Mouse (Mus musculus) spleen, adult 2 months (tissue): ENCODE measurements at regions not wholly inside any gene's neighbourhood (a gene's known extent, or its start where the extent isn't known, plus 50 kb on each side); places are given as distances from the start of the nearest gene placed in this dataset.

Experiments used
- DNase-seq, 2 experiments: peaks; one replicate each; pipeline versions ENCODE4 v3.0.0 to v3.0.0-alpha.2; 2012 to 2021; ENCODE audit warnings: low spot score in 2 of 2, low read depth in 1 of 2
- H3K27ac ChIP-seq: fragments of 200-500 bp; 2 replicates; pipeline ENCODE4 v1.5.1; 2012; ENCODE audit warnings: low read length, inconsistent platforms; ENCODE audit not compliant: insufficient read depth
- H3K27me3 ChIP-seq: fragments of 200-500 bp; 2 replicates; pipeline ENCODE4 v1.6.1; 2012; ENCODE audit warnings: mild to moderate bottlenecking, moderate library complexity, low read length, inconsistent platforms; ENCODE audit not compliant: control insufficient read depth, insufficient read depth
- H3K36me3 ChIP-seq: fragments of 200-500 bp; 2 replicates; pipeline ENCODE4 v1.6.1; 2012; ENCODE audit warnings: mild to moderate bottlenecking, low read length, inconsistent platforms; ENCODE audit not compliant: control insufficient read depth, insufficient read depth
- H3K4me1 ChIP-seq: fragments of 200-500 bp; 2 replicates; pipeline ENCODE4 v1.6.1; 2011; ENCODE audit warnings: inconsistent platforms; ENCODE audit not compliant: control insufficient read depth, insufficient read depth, insufficient read length
- H3K4me3 ChIP-seq: fragments of 200-500 bp; 2 replicates; pipeline ENCODE4 v1.5.1; 2011; ENCODE audit warnings: mild to moderate bottlenecking, inconsistent platforms; ENCODE audit not compliant: insufficient read depth, insufficient read length; ENCODE audit errors: extremely low read depth
- CTCF ChIP-seq: fragments of 200-500 bp; IDR thresholded peaks from 2 replicates; pipeline ENCODE4 v1.5.1; 2011; ENCODE audit warnings: mild to moderate bottlenecking, inconsistent platforms; ENCODE audit not compliant: insufficient read depth, insufficient read length, insufficient replicate concordance; ENCODE audit errors: extremely low read depth
- POLR2A ChIP-seq: fragments of 200-500 bp; IDR thresholded peaks from 2 replicates; pipeline ENCODE4 v1.6.1; 2011; ENCODE audit warnings: low read depth, low read length, inconsistent platforms
- WGBS: fragments of 180-500 bp; shearing (Covaris S2); methylation state at CpG from one replicate; pipeline ENCODE4 v1.1.7; 2018; 5-methylcytosine and 5-hydroxymethylcytosine counted together

GRCm38 (mm10) chr16:78459996-78460395 is 83.0 kb upstream of the Btg3 start:
- 79% methylated on average over 8 of the region's 8 CpGs for WGBS
- Histone ChIP-seq H3K4me3 (no peak overlapping the region), H3K36me3 (no peaks in the 10 kb centered on the region), H3K4me1 (no peaks in the 10 kb centered on the region), H3K27me3 (no peaks in the 10 kb centered on the region), H3K27ac (no peak overlapping the region)
- no peak for DNase-seq
- TF ChIP-seq CTCF (no peak), POLR2A (no peak)

DNA sequence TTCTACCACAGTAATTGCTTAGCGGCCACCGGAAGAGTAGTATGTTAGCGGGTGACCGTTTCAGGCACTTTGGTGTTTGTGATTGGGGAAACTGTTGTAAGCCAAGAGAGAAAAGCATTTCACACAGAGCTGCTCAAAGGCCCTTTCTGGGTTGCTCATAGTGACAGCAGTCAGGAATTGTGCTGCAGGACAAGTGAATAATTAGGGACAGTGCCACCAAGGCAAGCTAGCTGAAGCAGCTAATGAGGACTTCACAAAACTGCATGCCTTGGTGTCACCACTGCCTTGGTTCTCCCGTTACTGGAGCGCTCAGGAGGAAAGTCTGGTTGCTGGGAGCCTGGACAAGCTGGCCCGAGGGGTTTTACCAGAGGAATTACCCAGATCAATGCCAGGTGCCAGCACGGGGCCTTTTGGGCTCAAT is 80.7 kb upstream of the Btg3 start:
- 94% methylated on average over 8 of the region's 8 CpGs for WGBS
- Histone ChIP-seq H3K36me3 (no peaks in the 10 kb centered on the region), H3K27me3 (no peaks in the 10 kb centered on the region), H3K4me3 (no peak overlapping the region), H3K27ac (no peak overlapping the region), H3K4me1 (no peaks in the 10 kb centered on the region)
- no peak for TF ChIP-seq CTCF
- no peak for TF ChIP-seq POLR2A
- DNase-seq, result no peak

DNA sequence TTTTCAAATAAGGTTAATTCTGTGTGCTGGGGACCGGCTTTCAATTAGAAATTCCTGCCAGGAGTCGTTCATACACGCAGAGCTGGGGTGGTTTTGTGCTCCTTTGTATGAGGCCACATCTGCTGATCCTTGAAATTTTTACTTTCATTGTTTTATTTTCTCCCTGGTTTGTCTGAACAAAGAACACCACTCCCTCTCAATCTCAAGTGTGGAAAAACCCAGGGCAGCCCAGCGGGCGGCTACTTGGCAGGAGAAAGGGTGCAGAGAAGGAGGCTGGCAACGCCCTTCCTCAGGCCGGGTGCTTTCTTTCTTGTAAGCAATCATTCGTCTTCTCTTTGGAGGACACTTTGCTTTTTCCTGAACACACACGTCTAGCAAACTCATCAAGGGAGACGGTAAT is 79.4 kb upstream of the Btg3 start:
- TF ChIP-seq CTCF (no peak), POLR2A (no peak)
- Histone ChIP-seq H3K27me3 (no peaks in the 10 kb centered on the region), H3K27ac (no peak overlapping the region), H3K36me3 (no peaks in the 10 kb centered on the region), H3K4me3 (no peak overlapping the region), H3K4me1 (no peaks in the 10 kb centered on the region)
- WGBS, result 81% methylated on average over 10 of the region's 10 CpGs
- DNase-seq, result no peak

GRCm38 (mm10) chr16:78454509-78454908 is 77.5 kb upstream of the Btg3 start:
- Histone ChIP-seq H3K36me3 (no peaks in the 10 kb centered on the region), H3K4me1 (no peaks in the 10 kb centered on the region), H3K27me3 (no peaks in the 10 kb centered on the region), H3K27ac (no peak overlapping the region), H3K4me3 (no peak overlapping the region)
- DNase-seq, result no peak
- WGBS, result 93% methylated on average over 9 of the region's 9 CpGs
- TF ChIP-seq CTCF (no peak), POLR2A (no peak)

GRCm38 (mm10) chr16:78452303-78452702 is 75.3 kb upstream of the Btg3 start:
- WGBS, result 1% methylated on average over 10 of the region's 10 CpGs
- DNase-seq, result peak; percentile 29 to 54
- H3K27ac ChIP-seq, result no peak overlapping the region
- no peaks in the 10 kb centered on the region for H3K36me3 ChIP-seq
- H3K27me3 ChIP-seq, result no peaks in the 10 kb centered on the region
- no peak overlapping the region for H3K4me3 ChIP-seq
- TF ChIP-seq POLR2A, result no peak
- TF ChIP-seq CTCF, result peak; percentile 64; the same call in 1 of the 2 replicates
- no peaks in the 10 kb centered on the region for H3K4me1 ChIP-seq

DNA sequence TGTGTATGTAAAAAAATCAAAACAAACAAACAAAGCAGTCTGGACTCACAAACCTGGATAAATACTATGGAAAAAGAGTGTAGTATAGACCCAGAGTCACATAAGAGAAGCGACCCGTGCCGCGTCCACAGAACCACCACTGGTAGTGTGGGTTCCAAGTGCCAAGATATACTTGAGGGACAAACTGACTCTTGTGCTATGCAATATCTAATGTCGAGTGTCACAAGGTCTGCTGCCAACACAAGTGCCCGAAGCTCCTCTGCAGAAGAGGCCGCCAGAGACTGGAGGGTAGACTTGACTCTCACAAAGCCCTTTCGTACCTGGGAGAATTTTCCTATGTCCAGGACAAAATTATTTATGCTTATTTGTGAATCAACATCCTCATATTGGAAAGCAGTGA is 74.8 kb upstream of the Btg3 start:
- no peak overlapping the region for H3K27ac ChIP-seq

GRCm38 (mm10) chr16:78451251-78451650 is 74.3 kb upstream of the Btg3 start:
- Histone ChIP-seq H3K4me3 (no peak overlapping the region), H3K27me3 (no peaks in the 10 kb centered on the region), H3K36me3 (no peaks in the 10 kb centered on the region), H3K27ac (no peak overlapping the region), H3K4me1 (no peaks in the 10 kb centered on the region)
- TF ChIP-seq POLR2A, result no peak
- TF ChIP-seq CTCF, result no peak
- 70% methylated on average over 11 of the region's 11 CpGs for WGBS
- DNase-seq, result no peak

More for the DNA sequence above, 74.8 kb upstream of the Btg3 start:
- Histone ChIP-seq H3K27me3 (no peaks in the 10 kb centered on the region), H3K36me3 (no peaks in the 10 kb centered on the region), H3K4me1 (no peaks in the 10 kb centered on the region), H3K4me3 (no peak overlapping the region)
- WGBS, result 87% methylated on average over 8 of the region's 8 CpGs
- TF ChIP-seq POLR2A (no peak), CTCF (no peak)
- DNase-seq, result no peak
